Mouse (Mus musculus) embryo, embryonic 11 days (tissue): ENCODE data around the gene Galnt7.

Experiments used
- DNase-seq: peaks from one replicate; pipeline ENCODE4 v3.0.0-alpha.2; 2015

The Galnt7 gene

GRCm38 (mm10) chr8:57577301-57577700 is 75.5 kb downstream of the Galnt7 start:
- no peak for DNase-seq

- peak; percentile 53 for DNase-seq
Measured at GRCm38 (mm10) chr8:57576238-57576637, 76.6 kb downstream of the Galnt7 start.

- no peak for DNase-seq
Measured at GRCm38 (mm10) chr8:57575336-57575735, 77.5 kb downstream of the Galnt7 start.

GRCm38 (mm10) chr8:57574398-57574797 is 78.4 kb downstream of the Galnt7 start:
- peak; percentile 80 for DNase-seq

- no peak for DNase-seq
Measured at GRCm38 (mm10) chr8:57573844-57574243, 79.0 kb downstream of the Galnt7 start.

- DNase-seq, result no peak
Measured at GRCm38 (mm10) chr8:57569886-57570285, 82.9 kb downstream of the Galnt7 start.

GRCm38 (mm10) chr8:57569400-57569795 is 83.4 kb downstream of the Galnt7 start:
- peak; percentile 35 for DNase-seq

GRCm38 (mm10) chr8:57568633-57569399 is 84.0 kb downstream of the Galnt7 start:
- no peak for DNase-seq

GRCm38 (mm10) chr8:57567998-57568397 is 84.8 kb downstream of the Galnt7 start:
- DNase-seq, result no peak

- DNase-seq, result no peak
Measured at GRCm38 (mm10) chr8:57565039-57565438, 87.8 kb downstream of the Galnt7 start.

GRCm38 (mm10) chr8:57563726-57564125 is 89.1 kb downstream of the Galnt7 start:
- DNase-seq, result no peak

- DNase-seq, result no peak
Measured at GRCm38 (mm10) chr8:57562741-57563140, 90.1 kb downstream of the Galnt7 start.

- DNase-seq, result no peak
Measured at GRCm38 (mm10) chr8:57560926-57561325, 91.9 kb downstream of the Galnt7 start.

GRCm38 (mm10) chr8:57552102-57553032 is 100.5 kb downstream of the Galnt7 start:
- DNase-seq, result no peak

GRCm38 (mm10) chr8:57547581-57547980 is 105.3 kb downstream of the Galnt7 start:
- peak; percentile 62 for DNase-seq

- DNase-seq, result no peak
Measured at GRCm38 (mm10) chr8:57546834-57547233, 106.0 kb downstream of the Galnt7 start.

- DNase-seq, result no peak
Measured at GRCm38 (mm10) chr8:57546401-57546800, 106.4 kb downstream of the Galnt7 start.

- no peak for DNase-seq
Measured at GRCm38 (mm10) chr8:57541405-57541804, 111.4 kb downstream of the Galnt7 start.

GRCm38 (mm10) chr8:57540951-57541350 is 111.9 kb downstream of the Galnt7 start:
- no peak for DNase-seq

- DNase-seq, result peak; percentile 86
Measured at GRCm38 (mm10) chr8:57540110-57540838, 112.6 kb downstream of the Galnt7 start.

GRCm38 (mm10) chr8:57538601-57539000 is 114.2 kb downstream of the Galnt7 start:
- DNase-seq, result no peak

- no peak for DNase-seq
Measured at GRCm38 (mm10) chr8:57536167-57536566, 116.7 kb downstream of the Galnt7 start.

- DNase-seq, result no peak
Measured at GRCm38 (mm10) chr8:57534495-57534894, 118.3 kb downstream of the Galnt7 start.
